ENCODE assay signal across 15 mouse cellular contexts in genomic region chrX:96134243-96134661, GRCm38 (mm10). TPM values are rescaled to one million over a fixed set of nuclear protein-coding genes. Genes with fewer than 3 reads are reported as not detected.
DNase-seq lines count a peak whose midpoint lies in the region; ATAC-seq and TF ChIP-seq lines count a peak whose summit lies in the region.
"Had no signal": no experiment of that assay in that cellular context is flagged by ENCODE, and none has a peak within 500 bp of the region (broad histone marks: within the 10 kb centered on the region; RNA-seq: fewer than 3 reads in every experiment).

No protein-coding gene starts in this region.

- H3K36me3 ChIP-seq in lung, embryonic 14.5 days (ENCODE audit: insufficient read depth): no peaks in the 10 kb centered on the region
- no peaks in the 10 kb centered on the region for H3K36me3 ChIP-seq in liver, postnatal 0 days (replicated peaks; ENCODE audit: insufficient read depth, low read length)
- no peaks in the 10 kb centered on the region for H3K36me3 ChIP-seq in hindbrain, embryonic 12.5 days
- H3K36me3 ChIP-seq in midbrain, postnatal 0 days (ENCODE audit: insufficient read depth, low read length): no peaks in the 10 kb centered on the region
- H3K36me3 ChIP-seq: embryonic facial prominence, embryonic 10.5 days; forebrain, embryonic 15.5 days; midbrain, embryonic 15.5 days; stomach, embryonic 15.5 days had no signal

- peak overlapping the region; percentile 59; the same call in 1 of the 2 replicates for H3K27ac ChIP-seq in lung, embryonic 14.5 days (ENCODE audit: low read depth)
- peak overlapping the region; percentile 57 for H3K27ac ChIP-seq in brown adipose tissue, adult 24 weeks (replicated peaks; ENCODE audit: low read depth, low read length)
- 0 out of 2 replicates have a peak overlapping the region, but pooled peaks have one; percentile 30 for H3K27ac ChIP-seq in liver, postnatal 0 days (ENCODE audit: low read depth)
- no peak overlapping the region for H3K27ac ChIP-seq in hindbrain, embryonic 12.5 days
- H3K27ac ChIP-seq in midbrain, postnatal 0 days (ENCODE audit: low read depth, low read length): no peak overlapping the region
- H3K27ac ChIP-seq: embryonic facial prominence, embryonic 10.5 days; forebrain, embryonic 15.5 days; midbrain, embryonic 15.5 days; stomach, embryonic 15.5 days had no signal

- peak; percentile 11 for DNase-seq in lung, embryonic 14.5 days
- DNase-seq in lung, postnatal 4 days: no peak
- DNase-seq in liver, postnatal 0 days: no peak
- DNase-seq in midbrain, postnatal 0 days (ENCODE audit: low spot score): no peak
- DNase-seq: adrenal gland, postnatal 25 days; cerebellum, adult 2 months; thymus, postnatal 4 days had no signal

- H3K27me3 ChIP-seq in lung, embryonic 14.5 days (ENCODE audit: insufficient read depth, low read length): no peaks in the 10 kb centered on the region
- no peaks in the 10 kb centered on the region for H3K27me3 ChIP-seq in liver, postnatal 0 days (ENCODE audit: insufficient read depth, low read length)
- H3K27me3 ChIP-seq in hindbrain, embryonic 12.5 days: no peaks in the 10 kb centered on the region
- H3K27me3 ChIP-seq in midbrain, postnatal 0 days (ENCODE audit: insufficient read depth, low read length): no peaks in the 10 kb centered on the region
- H3K27me3 ChIP-seq: forebrain, embryonic 15.5 days; midbrain, embryonic 15.5 days; stomach, embryonic 15.5 days had no signal

- no peak for ATAC-seq in lung, embryonic 14.5 days (ENCODE audit: insufficient read depth)
- ATAC-seq in liver, postnatal 0 days: 0 out of 2 replicates have a peak, but pooled peaks have one; percentile 11
- ATAC-seq in hindbrain, embryonic 12.5 days (ENCODE audit: low FRiP score): no peak
- no peak for ATAC-seq in frontal cortex, adult (ENCODE audit: low TSS enrichment)
- no peak for ATAC-seq in midbrain, postnatal 0 days (ENCODE audit: low FRiP score)
- ATAC-seq: forebrain, embryonic 15.5 days; intestine, postnatal 0 days; midbrain, embryonic 15.5 days had no signal

- no peak for TF ChIP-seq EP300 in liver, postnatal 0 days (IDR thresholded peaks at IDR 0.05; ENCODE audit: low read depth)

- H3K4me2 ChIP-seq in lung, embryonic 14.5 days: no peak overlapping the region
- H3K4me2 ChIP-seq in liver, postnatal 0 days (ENCODE audit: low read depth, low read length): peak overlapping the region; percentile 18; the same call in 1 of the 2 replicates
- H3K4me2 ChIP-seq in hindbrain, embryonic 12.5 days (replicated peaks): no peak overlapping the region
- H3K4me2 ChIP-seq in midbrain, postnatal 0 days (ENCODE audit: low read depth, low read length, poor library complexity, severe bottlenecking): no peak overlapping the region
- H3K4me2 ChIP-seq: forebrain, embryonic 15.5 days; midbrain, embryonic 15.5 days; stomach, embryonic 15.5 days had no signal

- H3K9me3 ChIP-seq in lung, embryonic 14.5 days (ENCODE audit: low read depth, low read length): no peaks in the 10 kb centered on the region
- no peaks in the 10 kb centered on the region for H3K9me3 ChIP-seq in liver, postnatal 0 days (ENCODE audit: low read length)
- no peaks in the 10 kb centered on the region for H3K9me3 ChIP-seq in hindbrain, embryonic 12.5 days (replicated peaks)
- no peaks in the 10 kb centered on the region for H3K9me3 ChIP-seq in midbrain, postnatal 0 days (ENCODE audit: low read length)
- H3K9me3 ChIP-seq: embryonic facial prominence, embryonic 10.5 days; forebrain, embryonic 15.5 days; midbrain, embryonic 15.5 days; stomach, embryonic 15.5 days had no signal

- no peak overlapping the region for H3K4me3 ChIP-seq in lung, embryonic 14.5 days (ENCODE audit: low read depth, low read length)
- H3K4me3 ChIP-seq in brown adipose tissue, adult 24 weeks (ENCODE audit: insufficient read depth, low read depth, low read length): no peak overlapping the region
- H3K4me3 ChIP-seq in liver, postnatal 0 days (ENCODE audit: low read depth, low read length): no peak overlapping the region
- H3K4me3 ChIP-seq in hindbrain, embryonic 12.5 days: no peak overlapping the region
- no peak overlapping the region for H3K4me3 ChIP-seq in midbrain, postnatal 0 days (ENCODE audit: low read depth, low read length)
- H3K4me3 ChIP-seq: embryonic facial prominence, embryonic 10.5 days; forebrain, embryonic 15.5 days; midbrain, embryonic 15.5 days; stomach, embryonic 15.5 days had no signal

- TF ChIP-seq CTCF in lung, embryonic 14.5 days (IDR thresholded peaks at IDR 0.05; ENCODE audit: low read depth): no peak
- no peak for TF ChIP-seq CTCF in liver, postnatal 0 days (IDR thresholded peaks at IDR 0.05; ENCODE audit: low read depth)
- no peak for TF ChIP-seq CTCF in midbrain, postnatal 0 days (IDR thresholded peaks at IDR 0.05)

- no peaks in the 10 kb centered on the region for H3K4me1 ChIP-seq in lung, embryonic 14.5 days (ENCODE audit: insufficient read depth)
- H3K4me1 ChIP-seq in brown adipose tissue, adult 24 weeks (ENCODE audit: control insufficient read depth, insufficient read depth, insufficient read length, low read length): peaks cover 16% of the 10 kb centered on the region
- H3K4me1 ChIP-seq in liver, postnatal 0 days (ENCODE audit: insufficient read depth): peaks cover 13% of the 10 kb centered on the region; the same call in 1 of the 2 replicates
- no peaks in the 10 kb centered on the region for H3K4me1 ChIP-seq in hindbrain, embryonic 12.5 days
- no peaks in the 10 kb centered on the region for H3K4me1 ChIP-seq in midbrain, postnatal 0 days (ENCODE audit: insufficient read depth, low read length)
- H3K4me1 ChIP-seq: forebrain, embryonic 15.5 days; midbrain, embryonic 15.5 days; stomach, embryonic 15.5 days had no signal

- 35% methylated on average over 5 of the region's 5 CpGs for WGBS in lung, embryonic 14.5 days
- WGBS in liver, postnatal 0 days (ENCODE audit: insufficient replicate concordance): 31% methylated on average over 5 of the region's 5 CpGs
- WGBS in hindbrain, embryonic 12.5 days: 79% methylated on average over 5 of the region's 5 CpGs
- WGBS in midbrain, postnatal 0 days: 80% methylated on average over 5 of the region's 5 CpGs

- H3K9ac ChIP-seq in lung, embryonic 14.5 days: no peak overlapping the region
- no peak overlapping the region for H3K9ac ChIP-seq in liver, postnatal 0 days (replicated peaks)
- no peak overlapping the region for H3K9ac ChIP-seq in hindbrain, embryonic 12.5 days
- no peak overlapping the region for H3K9ac ChIP-seq in midbrain, postnatal 0 days (replicated peaks; ENCODE audit: low read length, poor library complexity, severe bottlenecking)
- H3K9ac ChIP-seq: forebrain, embryonic 15.5 days; midbrain, embryonic 15.5 days; stomach, embryonic 15.5 days had no signal

RNA-seq across cellular contexts. Expression of gene Msn, which starts 38.4 kb away (rescaled TPM):
- polyA plus RNA-seq in lung, embryonic 14.5 days (2014; fragmentation: Nextera tagmentation; extraction: Ambion mirVana): 173 and 180 TPM in 2 replicates
- polyA plus RNA-seq in brown adipose tissue, adult 24 weeks (2012; ENCODE audit: insufficient read depth, insufficient read length, missing spikeins): 82.7 and 102 TPM in 2 replicates
- 32.0 and 36.7 TPM in 2 replicates for polyA plus RNA-seq in liver, postnatal 0 days (2015; fragmentation: Nextera tagmentation; extraction: Ambion mirVana)
- polyA plus RNA-seq in hindbrain, embryonic 12.5 days (2016; fragmentation: Nextera tagmentation; extraction: Ambion mirVana): 81.5 and 88.4 TPM in 2 replicates
- total RNA-seq in midbrain, postnatal 0 days (2014; rRNA removed): 17.8 and 18.1 TPM in 2 replicates
- polyA plus RNA-seq in midbrain, postnatal 0 days (2015; fragmentation: Nextera tagmentation; extraction: Ambion mirVana): 20.6 and 22.8 TPM in 2 replicates

Comparison
In these comparisons a context has a peak if more than half of its experiments do, and no peak if none do; other contexts are left out.
1. H3K27ac ChIP-seq: peak in lung, embryonic 14.5 days (single experiment), brown adipose tissue, adult 24 weeks (single experiment) and liver, postnatal 0 days (single experiment); none in hindbrain, embryonic 12.5 days (single experiment) and midbrain, postnatal 0 days (single experiment).